Comparison of ENCODE assay signal across 18 mouse cellular contexts in the genomic region with DNA sequence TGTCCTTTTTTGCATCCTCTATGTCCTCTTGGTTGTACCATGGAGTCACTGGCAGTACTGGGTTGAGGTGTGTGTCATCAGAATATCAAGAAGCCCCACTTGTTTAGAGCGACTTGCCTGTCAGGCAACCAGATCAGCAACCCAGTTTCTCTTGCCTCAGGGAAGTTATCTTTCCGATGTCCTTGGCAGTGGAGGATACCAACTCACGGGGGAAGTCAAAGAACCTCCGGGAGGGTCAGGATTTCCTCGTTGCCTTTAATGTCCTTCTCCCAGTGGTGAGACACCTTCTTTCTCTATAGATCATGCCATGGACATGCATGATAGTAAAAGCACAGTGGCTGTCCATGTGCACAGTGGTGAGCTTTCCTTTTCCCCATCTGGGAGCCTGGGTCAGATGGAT. TPM values are rescaled to one million over a fixed set of nuclear protein-coding genes. Genes with fewer than 3 reads are reported as not detected.
"Had no signal": no experiment of that assay in that cellular context is flagged by ENCODE, and none has a peak within 500 bp of the region (broad histone marks: within the 10 kb centered on the region; RNA-seq: fewer than 3 reads in every experiment).

No protein-coding gene starts in this region.

- H3K36me3 ChIP-seq: midbrain, embryonic 10.5 days; midbrain, embryonic 12.5 days; neural tube, embryonic 13.5 days; neural tube, embryonic 15.5 days had no signal

- H3K4me3 ChIP-seq: midbrain, embryonic 10.5 days; midbrain, embryonic 12.5 days; myocyte; neural tube, embryonic 13.5 days; neural tube, embryonic 15.5 days had no signal

- H3K27ac ChIP-seq: midbrain, embryonic 10.5 days; midbrain, embryonic 12.5 days; neural tube, embryonic 13.5 days; neural tube, embryonic 15.5 days had no signal

- DNase-seq: lung, embryonic 14.5 days; lung, postnatal 10 days; lung, postnatal 4 days; midbrain, embryonic 14.5 days; retina, postnatal 1 day; right cerebral cortex, adult 18-20 months; right cerebral cortex, postnatal 25 days; right cerebral cortex, postnatal 4 days; spleen, adult 18-20 months; thymus, adult 18-20 months; thymus, postnatal 14 days; thymus, postnatal 36 days had no signal

- H3K27me3 ChIP-seq: midbrain, embryonic 12.5 days; neural tube, embryonic 13.5 days; neural tube, embryonic 15.5 days had no signal

- H3K4me1 ChIP-seq: midbrain, embryonic 10.5 days; midbrain, embryonic 12.5 days; neural tube, embryonic 13.5 days; neural tube, embryonic 15.5 days had no signal

RNA-seq across cellular contexts. Expression of a gene that starts 10.2 kb away (rescaled TPM):
- total RNA-seq: megakaryocyte-erythroid progenitor cell, adult 5-6 weeks had no signal

RNA-seq across cellular contexts. Expression of a gene that starts 40.1 kb away (rescaled TPM):
- total RNA-seq: megakaryocyte-erythroid progenitor cell, adult 5-6 weeks had no signal
